Mouse (Mus musculus) E14TG2a.4 (cell line): ENCODE data around the gene Mycn.

ENCODE experiments used
- CTCF ChIP-seq: conservative IDR thresholded peaks from 2 replicates; pipeline ENCODE4 v1.5.1; 2014; ENCODE audit warnings: low read length
- NANOG ChIP-seq: IDR thresholded peaks from 2 replicates; pipeline ENCODE4 v1.6.1; 2014; ENCODE audit warnings: borderline replicate concordance, low read length, mixed read lengths
- POU5F1 ChIP-seq: IDR thresholded peaks from 2 replicates; pipeline ENCODE4 v1.6.1; 2014; ENCODE audit warnings: low read length, borderline replicate concordance

GRCm38 (mm10) chr12:12972756-12973435, 31.2 kb upstream of the Mycn start:
- TF ChIP-seq CTCF (no peak), POU5F1 (no peak), NANOG (no peak)
